Mouse (Mus musculus): ENCODE measurements around the gene Hacd3. TPM values are rescaled to one million over a fixed set of nuclear protein-coding genes. Genes with fewer than 3 reads are reported as not detected.
"Not testable (repeated sequence)": the region's sequence is repeated elsewhere in the genome, so short reads cannot be mapped to it uniquely, and the experiment has no call there.

Gene Hacd3
- total RNA-seq, 2 experiments from 2014 or later: 17.3 to 18.5 TPM

DNA sequence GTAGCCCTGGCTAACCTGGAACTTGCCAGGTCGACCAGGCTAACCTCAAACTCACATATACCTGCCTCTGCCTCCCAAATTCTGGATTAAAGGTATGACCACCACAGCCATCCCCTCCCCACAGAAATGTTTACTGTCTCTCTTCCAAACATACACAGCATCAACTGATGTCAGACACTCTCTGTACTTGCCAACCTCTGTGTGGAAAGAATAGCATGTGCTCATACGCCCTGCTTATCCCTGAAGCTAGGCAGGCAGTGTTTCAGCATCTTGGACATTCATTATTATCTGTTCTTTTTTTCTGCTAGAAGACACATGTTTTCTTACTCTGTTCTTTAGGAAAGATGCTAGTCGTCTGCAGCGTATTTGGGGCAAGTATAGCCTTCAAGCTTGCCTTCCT, 3.6 kb downstream of the Hacd3 start:
- no peak for DNase-seq (ENCODE audit: low spot score)
- intact Hi-C loops (cut with DNase I): no loop called here

GRCm38 (mm10) chr9:65016978-65017827, 4.3 kb downstream of the Hacd3 start:
- intact Hi-C loops (cut with DNase I): no loop called here
- DNase-seq (ENCODE audit: low spot score): no peak

DNA sequence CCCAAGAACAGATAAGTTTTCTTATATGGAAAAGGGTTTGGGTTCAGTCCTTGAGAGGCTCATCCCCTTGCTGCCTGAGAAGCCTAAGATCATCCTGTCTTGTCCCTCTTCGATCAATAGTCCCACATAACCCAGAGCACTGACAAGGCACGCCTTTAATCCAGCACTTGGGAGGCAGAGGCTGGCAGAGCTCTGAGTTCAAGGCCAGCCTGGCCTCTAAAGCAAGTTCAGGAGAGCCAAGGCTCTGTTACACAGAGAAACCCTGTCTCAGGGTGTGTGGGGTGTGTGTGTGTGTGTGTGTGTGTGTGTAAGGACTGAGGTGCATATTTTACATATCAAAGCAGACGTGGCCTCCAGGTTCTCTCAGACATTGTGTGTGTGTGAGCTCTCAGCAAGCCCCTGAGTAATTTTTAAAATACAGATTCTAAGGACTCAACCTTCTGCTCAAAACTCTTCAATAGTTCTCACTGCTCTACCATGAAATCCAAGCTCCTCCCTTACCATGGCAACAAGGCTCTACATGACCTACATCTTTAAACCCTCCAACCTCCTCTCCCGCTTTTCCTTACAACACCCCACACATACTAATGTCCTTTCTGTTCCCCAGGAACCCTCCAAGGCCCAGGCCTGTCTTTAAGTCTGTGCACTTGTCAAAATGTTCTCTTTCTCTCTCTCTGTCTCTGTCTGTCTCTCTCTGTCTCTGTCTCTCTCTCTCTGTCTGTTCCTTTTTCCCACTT, 5.1 kb downstream of the Hacd3 start:
- intact Hi-C loops (cut with DNase I): no loop called here
- no peak for DNase-seq (ENCODE audit: low spot score)

- intact Hi-C loops (cut with DNase I): no loop called here
- no peak for DNase-seq (ENCODE audit: low spot score)
These were observed 5.9 kb downstream of the Hacd3 start for GRCm38 (mm10) chr9:65015461-65016222.

DNA sequence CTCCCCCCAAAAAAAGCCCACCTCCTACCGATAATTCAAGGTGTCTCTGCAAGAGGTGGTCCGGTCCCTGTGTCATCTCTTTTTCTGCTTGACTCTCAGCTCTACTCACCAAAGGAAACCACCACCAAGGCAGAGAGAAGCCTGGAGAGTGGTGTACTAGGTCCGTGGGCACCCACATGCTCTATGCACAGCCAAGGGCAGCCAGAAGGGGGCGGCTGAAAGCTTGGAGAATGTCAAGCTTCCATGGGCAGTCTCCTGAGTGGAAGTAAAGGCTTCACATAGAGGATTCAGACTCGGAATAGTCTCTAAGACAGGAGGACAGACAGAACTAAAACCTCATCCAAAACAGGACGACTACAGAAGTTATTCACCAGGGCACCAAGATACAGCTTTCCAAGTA, 10.2 kb downstream of the Hacd3 start:
- intact Hi-C loops (cut with DNase I): no loop called here
- DNase-seq (ENCODE audit: low spot score): no peak

DNA sequence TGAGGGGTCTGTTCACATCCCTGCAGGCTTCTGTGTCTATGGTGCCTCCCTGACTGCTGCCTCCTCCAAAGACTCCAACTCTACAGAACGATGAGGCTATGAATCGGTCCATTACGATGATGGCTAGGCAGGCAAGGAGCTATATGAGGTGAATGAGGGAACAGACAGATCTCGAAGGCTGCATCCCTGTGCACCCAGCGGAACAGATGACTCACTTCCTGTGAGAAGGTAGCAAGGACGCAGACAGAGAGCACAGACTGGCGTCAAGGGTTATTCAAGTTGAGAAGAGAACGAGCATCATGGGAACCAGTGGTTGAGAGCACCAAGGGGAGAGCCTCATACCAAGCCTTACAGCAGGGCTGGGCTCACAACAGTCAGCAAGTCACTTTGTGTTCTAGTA, 10.9 kb downstream of the Hacd3 start:
- intact Hi-C loops (cut with DNase I): no loop called here

DNA sequence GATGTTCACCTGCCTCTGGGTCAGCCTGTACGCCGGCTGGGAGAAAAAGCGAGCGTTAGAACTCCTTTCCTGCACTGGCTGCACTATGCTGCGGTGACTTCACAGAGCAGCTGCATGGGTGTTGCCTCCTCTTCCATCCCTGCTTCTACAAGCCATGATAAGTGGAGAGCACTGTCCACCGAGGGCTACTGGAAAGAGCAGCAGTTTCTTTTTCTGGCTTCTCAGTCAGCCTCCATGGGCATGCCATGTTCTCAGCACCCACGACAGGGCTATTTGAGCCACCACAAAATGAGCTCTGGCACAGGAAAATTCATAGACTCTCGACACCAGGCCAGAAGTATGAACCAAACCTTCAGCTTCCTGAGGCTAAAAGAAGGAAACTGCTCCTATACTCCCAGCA, 15.8 kb downstream of the Hacd3 start:
- intact Hi-C loops (cut with DNase I): no loop called here
- no peak for DNase-seq (ENCODE audit: low spot score)

More for the DNA sequence above, 10.9 kb downstream of the Hacd3 start:
- DNase-seq (ENCODE audit: low spot score): no peak

- no peak for DNase-seq (ENCODE audit: low spot score)
- intact Hi-C loops (cut with DNase I): no loop called here
These were observed 20.0 kb downstream of the Hacd3 start for GRCm38 (mm10) chr9:65001481-65001880.

DNA sequence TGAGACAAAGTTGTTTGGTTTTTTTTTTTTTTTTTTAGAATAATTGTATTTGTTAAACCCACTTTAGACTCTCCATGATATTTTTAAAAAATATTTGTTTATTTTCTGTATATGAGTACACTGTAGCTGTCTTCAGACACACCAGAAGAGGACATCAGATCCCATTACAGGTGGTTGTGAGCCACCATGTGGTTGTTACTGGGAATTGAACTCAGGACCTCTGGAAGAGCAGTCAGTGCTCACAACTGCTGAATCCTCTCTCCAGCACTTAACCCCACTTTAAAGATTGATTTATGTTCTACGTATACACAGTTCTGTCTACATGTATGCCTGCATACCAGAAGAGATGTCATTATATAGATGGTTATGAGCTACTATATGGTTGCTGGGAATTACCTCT, 26.0 kb downstream of the Hacd3 start:
- intact Hi-C loops (cut with DNase I): not testable (repeated sequence)

DNA sequence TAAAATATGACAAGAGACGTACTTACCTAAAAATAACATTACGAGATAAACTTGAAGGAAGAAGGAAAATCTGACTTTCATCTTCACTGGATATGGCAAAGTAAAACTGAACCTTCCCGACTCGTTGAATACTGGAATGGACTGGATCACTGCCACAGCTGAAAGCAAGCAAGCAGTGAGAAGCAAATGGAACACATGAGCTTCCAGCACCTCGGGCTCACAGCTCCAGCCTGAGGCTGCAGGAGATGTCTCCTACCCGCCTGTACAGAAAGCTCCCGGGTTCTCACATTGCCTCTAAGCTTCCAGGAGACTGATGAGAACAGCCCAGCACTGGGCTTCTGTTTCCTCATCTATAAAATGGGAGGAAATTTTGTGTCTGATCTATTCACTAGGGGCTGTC, 31.2 kb downstream of the Hacd3 start:
- intact Hi-C loops (cut with DNase I): no loop called here
- DNase-seq (ENCODE audit: low spot score): no peak

More for the DNA sequence above, 26.0 kb downstream of the Hacd3 start:
- DNase-seq (ENCODE audit: low spot score): not testable (repeated sequence)

- DNase-seq (ENCODE audit: low spot score): no peak
- intact Hi-C loops (cut with DNase I): no loop called here
These were observed 33.0 kb downstream of the Hacd3 start for GRCm38 (mm10) chr9:64988443-64988842.

DNA sequence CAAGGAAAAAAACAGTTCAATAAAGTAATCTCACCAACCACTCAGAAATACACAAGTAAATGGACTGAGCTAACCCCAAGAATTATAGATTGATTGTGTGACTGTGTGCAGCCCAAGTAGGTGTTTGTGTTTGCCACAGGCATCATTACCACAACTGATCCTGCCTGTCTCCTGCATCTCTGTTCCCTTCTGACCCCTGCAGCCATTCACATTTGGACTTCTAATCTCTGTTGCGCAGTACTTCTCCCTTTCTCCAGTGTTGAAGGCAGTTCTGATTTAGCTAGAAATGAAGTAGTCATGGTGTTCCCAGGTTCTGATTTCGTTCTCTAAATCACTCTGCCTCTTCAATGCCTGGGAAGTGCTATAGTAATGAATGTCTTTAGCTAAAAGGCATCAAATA, 33.8 kb downstream of the Hacd3 start:
- intact Hi-C loops (cut with DNase I): no loop called here

GRCm38 (mm10) chr9:64985807-64986206, 35.7 kb downstream of the Hacd3 start:
- intact Hi-C loops (cut with DNase I): no loop called here
- DNase-seq (ENCODE audit: low spot score): no peak

More for the DNA sequence above, 33.8 kb downstream of the Hacd3 start:
- no peak for DNase-seq (ENCODE audit: low spot score)

DNA sequence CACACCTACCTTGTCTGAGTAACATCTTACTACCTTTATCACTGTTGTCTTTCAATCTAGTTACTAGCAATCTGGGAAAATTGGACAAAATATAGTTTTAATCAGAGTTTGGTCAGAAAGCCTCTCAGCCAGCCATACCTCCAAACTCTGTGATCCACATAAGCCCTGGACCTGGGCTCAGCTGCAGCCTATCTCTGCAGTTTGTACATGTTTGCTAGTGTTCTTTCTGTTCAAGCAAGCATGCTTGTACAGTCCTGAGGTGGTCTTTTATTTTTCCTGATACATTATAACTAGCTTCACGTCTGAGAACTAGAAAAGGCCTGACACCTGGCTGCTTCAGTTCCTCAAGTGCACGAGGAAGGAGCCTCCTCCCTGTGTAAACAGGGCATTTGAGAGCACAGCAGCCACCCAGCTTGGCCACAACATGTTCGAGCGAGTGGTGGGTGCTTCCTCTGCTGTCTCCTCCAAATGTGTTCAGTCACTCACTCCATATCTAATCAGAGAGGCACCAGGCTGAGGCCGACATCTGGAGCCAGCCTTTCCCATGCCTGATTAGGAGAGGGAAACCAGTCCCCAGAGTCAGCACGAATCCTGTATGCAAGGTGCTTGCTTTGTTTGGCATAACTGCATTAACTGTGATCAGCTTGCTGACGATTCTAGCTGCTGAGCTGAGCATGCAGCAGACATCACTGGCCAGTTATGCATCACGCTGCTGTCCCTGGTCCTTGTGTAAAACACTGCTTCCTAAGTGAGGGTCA, 36.3 kb downstream of the Hacd3 start:
- DNase-seq (ENCODE audit: low spot score): no peak
- intact Hi-C loops (cut with DNase I): no loop called here

GRCm38 (mm10) chr9:64981904-64982303, 39.6 kb downstream of the Hacd3 start:
- DNase-seq (ENCODE audit: low spot score): no peak
- intact Hi-C loops (cut with DNase I): no loop called here

GRCm38 (mm10) chr9:64980548-64980947, 40.9 kb downstream of the Hacd3 start:
- DNase-seq (ENCODE audit: low spot score): no peak
- intact Hi-C loops (cut with DNase I): no loop called here

- intact Hi-C loops (cut with DNase I): loop anchor here (2.0 kb wide), 1 partner anchor 182 kb away; no protein-coding TSS in a partner anchor
- DNase-seq (ENCODE audit: low spot score): no peak
These were observed 60.5 kb downstream of the Hacd3 start for GRCm38 (mm10) chr9:64960978-64961320.

DNA sequence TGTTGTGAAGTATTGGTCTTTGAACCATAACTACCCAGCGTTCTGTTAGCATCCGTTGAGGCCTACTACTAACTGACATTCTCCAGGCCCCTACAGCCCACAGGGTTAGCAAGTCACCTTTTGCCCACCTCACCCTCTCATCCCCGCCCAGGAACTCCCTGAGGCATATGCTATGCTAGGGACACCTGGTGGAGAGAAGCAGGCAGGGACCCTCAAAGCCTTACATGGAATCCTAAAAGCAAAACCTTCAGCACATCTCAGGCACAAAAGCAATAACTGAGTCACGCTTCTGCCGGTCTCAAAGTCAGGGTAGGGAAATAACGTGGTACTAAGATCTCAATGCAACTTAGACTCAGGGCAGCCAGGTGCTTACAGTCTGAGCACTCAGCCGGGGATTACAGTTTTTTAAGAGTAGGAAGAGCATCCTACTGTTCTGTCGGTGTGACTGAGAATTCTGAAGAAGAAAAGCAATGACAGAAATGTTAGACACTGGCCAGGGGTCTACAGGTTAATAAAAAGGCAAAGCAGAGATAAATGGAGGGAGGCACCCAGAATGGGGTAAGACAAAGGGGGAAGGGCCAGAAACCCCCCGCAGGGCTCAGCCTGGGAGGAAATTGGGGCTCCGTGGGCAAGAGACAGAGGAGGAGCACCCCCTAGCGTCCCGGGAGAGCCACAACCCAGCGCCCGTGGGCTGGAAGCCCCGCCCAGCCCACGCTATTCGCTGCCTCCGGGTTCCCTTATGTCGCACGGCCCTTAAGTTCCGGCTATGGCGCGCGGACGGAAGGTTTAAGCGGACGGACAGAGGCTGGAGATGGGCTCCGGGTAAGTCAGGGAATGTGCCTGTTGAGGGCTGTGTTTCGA, 61.1 kb downstream of the Hacd3 start, which contains the start of gene Ints14:
Gene Ints14, plus strand, starts transcription at position 789 of the 861 bp plus-strand sequence.
- intact Hi-C loops (cut with DNase I): loop anchor here (2.0 kb wide), 1 partner anchor 182 kb away; no protein-coding TSS in a partner anchor
- DNase-seq (ENCODE audit: low spot score): peak; percentile 88

DNA sequence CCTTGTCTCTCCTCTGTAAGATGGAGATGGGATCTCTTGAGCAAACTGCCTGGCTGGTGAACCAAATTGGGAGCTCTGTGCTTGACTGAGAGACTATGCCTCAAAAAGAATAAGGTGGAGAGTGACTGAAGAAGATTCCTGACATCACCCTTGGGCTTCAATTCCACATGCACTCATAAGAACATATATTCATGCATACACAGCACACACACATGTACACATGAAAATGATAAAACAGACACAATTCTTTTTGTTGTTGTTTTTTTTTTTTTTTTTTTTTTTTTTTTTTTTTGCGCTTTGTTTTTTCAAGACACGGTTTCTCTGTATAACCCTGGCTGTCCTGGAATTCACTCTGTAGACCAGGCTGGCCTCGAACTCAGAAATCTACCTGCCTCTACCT, 64.2 kb downstream of the Hacd3 start:
- intact Hi-C loops (cut with DNase I): no loop called here
- DNase-seq (ENCODE audit: low spot score): no peak

Data from heart, postnatal 25 days (tissue).